Mouse (Mus musculus) intestine, embryonic 14.5 days (tissue): ENCODE measurements around the gene Cadps2. TPM values are rescaled to one million over a fixed set of nuclear protein-coding genes. Genes with fewer than 3 reads are reported as not detected.
A peak's percentile ranks its signal among the peaks of the same experiment; 100 is the strongest.

ENCODE experiments used
- ATAC-seq: fragments of 200-750 bp; cut with Nextera tagmentation; replicated peaks from 2 replicates; pipeline ENCODE4 v1.8.0; 2017; ENCODE audit warnings: low read depth, moderate number of reproducible peaks, moderate TSS enrichment, moderate library complexity; ENCODE audit not compliant: low FRiP score, low TSS enrichment
- DNase-seq: peaks from one replicate; pipeline ENCODE4 v3.0.0-alpha.2; 2018; ENCODE audit warnings: low spot score
- H3K27ac ChIP-seq: fragments of 300-500 bp; sonication (generic); 2 replicates; pipeline ENCODE4 v1.5.1; 2014; ENCODE audit warnings: low read depth, mild to moderate bottlenecking, control low read depth
- H3K27me3 ChIP-seq: fragments of 300-500 bp; sonication (generic); replicated peaks from 2 replicates; pipeline ENCODE4 v1.6.1; 2014; ENCODE audit warnings: low read length, control low read depth; ENCODE audit not compliant: control insufficient read depth, insufficient read depth
- H3K36me3 ChIP-seq: fragments of 300-500 bp; sonication (generic); 2 replicates; pipeline ENCODE4 v1.6.1; 2014; ENCODE audit warnings: low read length, control low read depth; ENCODE audit not compliant: control insufficient read depth, insufficient read depth
- H3K4me1 ChIP-seq: fragments of 300-500 bp; sonication (generic); replicated peaks from 2 replicates; pipeline ENCODE4 v1.6.1; 2014; ENCODE audit warnings: low read length, control low read depth, mixed read lengths; ENCODE audit not compliant: control insufficient read depth, insufficient read depth
- H3K4me2 ChIP-seq: fragments of 300-500 bp; sonication (generic); 2 replicates; pipeline ENCODE4 v1.6.1; 2014; ENCODE audit warnings: low read length
- H3K4me3 ChIP-seq: fragments of 300-500 bp; sonication (generic); 2 replicates; pipeline ENCODE4 v1.5.1; 2014; ENCODE audit warnings: low read depth, low read length, control low read depth, mixed read lengths
- H3K9ac ChIP-seq: fragments of 300-500 bp; sonication (generic); 2 replicates; pipeline ENCODE4 v1.6.1; 2014; ENCODE audit warnings: mild to moderate bottlenecking, low read length
- H3K9me3 ChIP-seq: fragments of 300-500 bp; sonication (generic); 2 replicates; pipeline ENCODE4 v1.6.1; 2016; ENCODE audit warnings: low read length, control low read depth; ENCODE audit not compliant: control insufficient read depth
- WGBS: fragments of 180-500 bp; shearing (Covaris S2); extraction: QIAGEN DNeasy Blood & Tissue Kit; methylation state at CpG from one replicate; pipeline ENCODE4 v1.1.7; 2014; 5-methylcytosine and 5-hydroxymethylcytosine counted together
- polyA plus RNA-seq: library from polyadenylated mRNA; unstranded; fragments of >200 nt; fragmentation: Nextera tagmentation; extraction: Ambion mirVana; gene quantifications from 2 replicates; pipeline ENCODE4 v1.2.1, GENCODE M21; 2014

Gene Cadps2
- polyA plus RNA-seq, 1 experiment from 2014 or later, result 1.2 TPM

GRCm38 (mm10) chr6:23255161-23255560, 584.1 kb downstream of the Cadps2 start:
- ATAC-seq (no peak), DNase-seq (no peak)
- H3K27me3 ChIP-seq, result peaks cover 100% of the 10 kb centered on the region
- H3K36me3 ChIP-seq, result no peaks in the 10 kb centered on the region
- H3K9me3 ChIP-seq, result no peaks in the 10 kb centered on the region
- no peak overlapping the region for H3K9ac ChIP-seq
- no peak overlapping the region for H3K27ac ChIP-seq
- no peak overlapping the region for H3K4me2 ChIP-seq
- no peak overlapping the region for H3K4me3 ChIP-seq
- 3% methylated on average over 8 of the region's 8 CpGs for WGBS
- H3K4me1 ChIP-seq, result no peaks in the 10 kb centered on the region

GRCm38 (mm10) chr6:23254644-23255043, 584.6 kb downstream of the Cadps2 start:
- DNase-seq, result peak; percentile 63
- H3K9ac ChIP-seq, result no peak overlapping the region
- no peaks in the 10 kb centered on the region for H3K36me3 ChIP-seq
- no peak overlapping the region for H3K4me2 ChIP-seq
- WGBS, result 2% methylated on average over 11 of the region's 11 CpGs
- ATAC-seq, result no peak
- H3K4me3 ChIP-seq, result no peak overlapping the region
- no peak overlapping the region for H3K27ac ChIP-seq
- no peaks in the 10 kb centered on the region for H3K4me1 ChIP-seq
- H3K9me3 ChIP-seq, result no peaks in the 10 kb centered on the region
- peaks cover 100% of the 10 kb centered on the region for H3K27me3 ChIP-seq

- Histone ChIP-seq H3K9me3 (no peaks in the 10 kb centered on the region), H3K9ac (no peak overlapping the region), H3K27me3 (peaks cover 98% of the 10 kb centered on the region), H3K4me1 (no peaks in the 10 kb centered on the region), H3K36me3 (no peaks in the 10 kb centered on the region), H3K4me3 (no peak overlapping the region), H3K4me2 (no peak overlapping the region), H3K27ac (no peak overlapping the region)
- WGBS, result 1% methylated on average over 43 of the region's 43 CpGs
- DNase-seq (peak; percentile 77), ATAC-seq (0 out of 2 replicates have a peak, but pooled peaks have one; percentile 16)
Measured at GRCm38 (mm10) chr6:23253353-23254311, 585.6 kb downstream of the Cadps2 start.

- Histone ChIP-seq H3K4me1 (no peaks in the 10 kb centered on the region), H3K27me3 (peaks cover 98% of the 10 kb centered on the region), H3K9ac (no peak overlapping the region), H3K4me3 (no peak overlapping the region), H3K36me3 (no peaks in the 10 kb centered on the region), H3K27ac (no peak overlapping the region), H3K4me2 (no peak overlapping the region), H3K9me3 (no peaks in the 10 kb centered on the region)
- DNase-seq, result peak; percentile 73
- no peak for ATAC-seq
- 3% methylated on average over 20 of the region's 20 CpGs for WGBS
Measured at GRCm38 (mm10) chr6:23252196-23253135, 586.8 kb downstream of the Cadps2 start.

GRCm38 (mm10) chr6:23251431-23251830, 587.8 kb downstream of the Cadps2 start:
- Histone ChIP-seq H3K36me3 (no peaks in the 10 kb centered on the region), H3K27me3 (peaks cover 98% of the 10 kb centered on the region), H3K9ac (no peak overlapping the region), H3K4me3 (no peak overlapping the region), H3K4me1 (no peaks in the 10 kb centered on the region), H3K9me3 (no peaks in the 10 kb centered on the region), H3K4me2 (no peak overlapping the region), H3K27ac (no peak overlapping the region)
- DNase-seq, result no peak
- WGBS, result 1% methylated on average over 3 of the region's 3 CpGs
- no peak for ATAC-seq

- WGBS, result under 1% methylated on average over 22 of the region's 22 CpGs
- ATAC-seq (no peak), DNase-seq (peak; percentile 61)
- no peaks in the 10 kb centered on the region for H3K9me3 ChIP-seq
- H3K27me3 ChIP-seq, result peaks cover 98% of the 10 kb centered on the region
- H3K4me2 ChIP-seq, result no peak overlapping the region
- no peaks in the 10 kb centered on the region for H3K4me1 ChIP-seq
- no peaks in the 10 kb centered on the region for H3K36me3 ChIP-seq
- no peak overlapping the region for H3K9ac ChIP-seq
- no peak overlapping the region for H3K27ac ChIP-seq
- no peak overlapping the region for H3K4me3 ChIP-seq
Measured at GRCm38 (mm10) chr6:23250288-23250955, 588.8 kb downstream of the Cadps2 start.

- H3K36me3 ChIP-seq, result no peaks in the 10 kb centered on the region
- H3K9ac ChIP-seq, result no peak overlapping the region
- DNase-seq, result peak; percentile 82
- peak overlapping the region; percentile 51 for H3K4me2 ChIP-seq
- H3K4me1 ChIP-seq, result no peaks in the 10 kb centered on the region
- 0 out of 2 replicates have a peak, but pooled peaks have one; percentile 33 for ATAC-seq
- under 1% methylated on average over 29 of the region's 29 CpGs for WGBS
- H3K9me3 ChIP-seq, result no peaks in the 10 kb centered on the region
- peak overlapping the region; percentile 24; the same call in 1 of the 2 replicates for H3K4me3 ChIP-seq
- no peak overlapping the region for H3K27ac ChIP-seq
- peaks cover 98% of the 10 kb centered on the region for H3K27me3 ChIP-seq
Measured at GRCm38 (mm10) chr6:23249616-23250287, 589.5 kb downstream of the Cadps2 start.
